8 mouse cellular contexts compared by ENCODE assay signal in genomic region chr17:83632653-83633570, GRCm38 (mm10). TPM values are rescaled to one million over a fixed set of nuclear protein-coding genes. Genes with fewer than 3 reads are reported as not detected.
DNase-seq lines count a peak whose midpoint lies in the region; ATAC-seq lines count a peak whose summit lies in the region.

No protein-coding gene starts in this region.

- H3K27me3 ChIP-seq in hindbrain, embryonic 14.5 days (ENCODE audit: control insufficient read depth, insufficient read depth, low read length): peaks cover 51% of the 10 kb centered on the region

- 2% methylated on average over 24 of the region's 24 CpGs for WGBS in hindbrain, embryonic 14.5 days

- H3K9ac ChIP-seq in hindbrain, embryonic 14.5 days: peak overlapping the region; percentile 35; the same call in 1 of the 2 replicates

- no peak overlapping the region for H3K27ac ChIP-seq in hindbrain, embryonic 14.5 days

- H3K4me3 ChIP-seq in hindbrain, embryonic 14.5 days (replicated peaks; ENCODE audit: low read length): peak overlapping the region; percentile 58

- H3K4me2 ChIP-seq in hindbrain, embryonic 14.5 days (replicated peaks): peak overlapping the region; percentile 88

- peak; percentile 34; the same call in 1 of the 2 replicates for ATAC-seq in hindbrain, embryonic 14.5 days (ENCODE audit: low FRiP score)

- no peaks in the 10 kb centered on the region for H3K36me3 ChIP-seq in hindbrain, embryonic 14.5 days (replicated peaks; ENCODE audit: control insufficient read depth, insufficient read depth)

- H3K4me1 ChIP-seq in hindbrain, embryonic 14.5 days (replicated peaks; ENCODE audit: control insufficient read depth, insufficient read depth, low read length): 0 out of 2 replicates have a peak, but pooled peaks cover 11% of the 10 kb centered on the region

- DNase-seq in R1 (ENCODE audit: low read depth, low spot score): peak; percentile 88
- DNase-seq in cerebellum, postnatal 10 days: peak; percentile 80 to 84
- peak; percentile 34 to 85 for DNase-seq in frontal cortex, adult 2 months (ENCODE audit: extremely low spot score in 1 of 2, low spot score in 1 of 2)
- DNase-seq in hindbrain, embryonic 14.5 days (ENCODE audit: low spot score): peak; percentile 73
- peak; percentile 35 to 62 for DNase-seq in layer of hippocampus, postnatal 25 days (ENCODE audit: extremely low spot score in 1 of 2, low spot score in 1 of 2)
- DNase-seq in lung, postnatal 14 days: peak; percentile 73
- DNase-seq in retina, embryonic 14.5 days (ENCODE audit: low spot score): peak; percentile 81
- DNase-seq in thymus, postnatal 36 days: peak; percentile 67 to 71

- 0 out of 2 replicates have a peak, but pooled peaks cover 4% of the 10 kb centered on the region for H3K9me3 ChIP-seq in hindbrain, embryonic 14.5 days (ENCODE audit: control insufficient read depth, low read length)

RNA-seq across cellular contexts. Expression of gene Kcng3, which starts 1.2 kb away (rescaled TPM):
- polyA plus RNA-seq in frontal cortex, adult 2 months (2012; rRNA removed): 1.6 TPM in 2 replicates
- polyA plus RNA-seq in hindbrain, embryonic 14.5 days (2014; fragmentation: Nextera tagmentation; extraction: Ambion mirVana): 0.07 and 0.12 TPM in 2 replicates
- total RNA-seq in layer of hippocampus, postnatal 25 days (2021): 1 to 10 TPM; 6.9 to 9.4 TPM
